Mouse (Mus musculus): ENCODE results near the gene Rasgrp1.

Gene Rasgrp1

DNA sequence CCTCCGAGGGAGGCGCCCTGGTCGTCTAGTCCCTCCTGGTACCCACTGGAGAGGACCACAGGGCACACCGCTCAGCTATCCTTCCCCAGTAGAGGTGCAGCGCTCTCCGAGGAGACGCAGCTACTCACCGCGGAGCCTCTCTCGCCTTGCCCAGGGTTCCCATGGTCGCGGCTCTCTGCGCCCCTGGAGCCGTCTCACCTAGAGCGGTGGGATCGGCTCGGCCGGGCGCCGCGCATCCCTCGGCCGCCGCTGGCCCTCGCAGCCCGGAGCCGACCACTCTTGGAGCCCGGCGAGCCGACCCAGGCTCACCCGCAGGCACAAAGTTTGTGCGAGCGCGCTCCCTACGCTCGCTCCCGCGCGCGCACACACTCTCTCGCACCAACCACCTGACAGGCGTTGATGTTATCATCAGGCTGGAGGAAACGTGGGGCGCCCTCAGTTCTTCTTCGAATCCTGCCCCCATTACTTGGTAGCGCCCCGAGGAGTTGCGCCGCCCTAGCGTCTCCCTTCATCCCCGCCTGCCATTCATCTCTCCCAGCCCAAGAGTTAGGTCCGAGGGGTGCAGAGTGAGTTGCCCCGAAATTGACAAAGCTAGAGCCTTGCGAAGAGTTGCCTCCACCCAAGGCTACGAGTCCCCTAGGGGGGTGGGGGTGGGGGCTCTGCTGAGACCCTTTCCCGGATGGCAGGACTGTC, at the start of gene Rasgrp1:
Rasgrp1 (minus strand) TSS at position 455 of the 693 bp plus-strand sequence.
- DNase-seq: no peak

DNA sequence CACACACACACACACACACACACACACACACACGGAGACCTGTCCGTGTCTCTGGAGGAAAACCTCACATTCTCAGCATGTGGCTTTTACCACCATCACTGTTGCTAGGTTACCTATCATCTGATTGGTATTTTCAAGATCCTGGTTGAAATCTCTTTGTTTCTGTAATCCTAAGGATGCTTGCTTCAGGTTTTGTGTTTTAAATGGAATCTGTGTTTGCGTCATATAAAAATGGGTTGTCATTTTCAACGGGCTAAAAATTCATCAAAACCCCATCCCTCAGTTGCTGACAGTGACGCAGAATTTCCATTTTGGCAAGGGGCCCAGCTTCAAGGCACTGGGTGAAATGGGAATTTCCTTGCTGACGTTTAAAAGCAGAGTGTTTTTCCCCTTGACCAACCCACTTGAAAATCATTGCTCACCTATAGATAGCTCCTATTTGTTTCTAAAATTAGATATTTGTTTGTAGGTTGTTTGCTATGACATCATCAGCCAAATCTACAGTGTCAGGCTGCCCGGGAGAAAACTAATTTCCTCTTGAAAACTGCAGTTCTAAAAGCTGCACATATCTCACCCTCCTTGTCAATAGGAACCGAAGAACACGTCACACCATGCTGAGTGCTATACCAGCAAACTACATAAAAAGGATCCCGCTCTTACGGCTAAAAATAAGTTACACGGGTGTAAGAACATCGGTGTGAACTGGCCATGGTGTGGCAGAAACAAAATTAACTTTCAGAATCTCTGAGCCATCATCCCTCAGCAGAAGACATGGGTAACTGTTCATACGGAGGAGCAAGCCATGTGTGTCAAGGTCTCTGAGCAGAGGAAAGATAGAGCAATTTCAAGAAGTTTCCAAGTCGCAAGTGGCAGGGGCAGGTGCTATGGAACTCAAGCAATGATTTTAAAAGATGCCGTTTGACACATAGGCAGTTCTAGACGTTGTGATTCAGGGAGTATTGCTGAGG, 47.4 kb upstream of the Rasgrp1 start:
- no peak for DNase-seq

DNA sequence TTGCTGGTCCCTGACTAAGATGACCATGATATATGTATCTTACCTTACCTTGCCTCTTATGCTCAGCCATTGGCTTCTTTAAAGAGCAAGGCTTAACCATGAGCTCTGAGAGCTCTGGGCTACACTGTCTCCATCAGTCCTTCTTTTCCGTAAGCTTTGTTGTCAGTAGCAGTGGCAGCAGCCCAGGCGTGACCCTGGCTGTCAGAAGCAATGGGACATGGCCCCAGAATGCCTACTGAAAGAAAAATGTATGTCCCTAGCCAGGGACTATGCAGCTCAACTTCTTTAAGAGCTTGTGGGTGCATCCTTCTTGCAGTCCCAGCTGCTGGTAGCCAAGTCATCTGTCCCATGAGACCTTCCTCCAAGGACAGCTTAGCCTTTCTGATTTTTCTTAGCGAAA, 46.7 kb upstream of the Rasgrp1 start:
- no peak for DNase-seq

DNA sequence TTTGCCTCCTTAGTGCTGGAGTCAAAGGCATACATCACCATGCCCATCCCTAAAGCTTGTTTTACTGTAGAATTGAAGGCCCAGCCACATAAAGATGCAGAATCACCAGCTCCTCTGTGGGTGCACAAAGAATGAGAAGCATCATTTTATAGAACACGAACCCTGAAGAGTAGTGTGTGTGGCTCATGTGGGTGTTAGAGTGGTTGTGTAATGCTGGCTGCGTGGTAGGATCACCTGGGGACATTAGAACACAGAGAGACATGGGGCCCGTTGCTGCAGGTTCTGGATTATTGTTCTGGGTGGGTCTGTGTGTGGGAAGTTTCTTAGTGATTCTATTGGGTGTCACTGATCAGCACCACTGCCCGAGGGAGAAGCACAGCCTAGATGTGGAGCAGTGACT, 45.3 kb upstream of the Rasgrp1 start:
- DNase-seq: no peak

DNA sequence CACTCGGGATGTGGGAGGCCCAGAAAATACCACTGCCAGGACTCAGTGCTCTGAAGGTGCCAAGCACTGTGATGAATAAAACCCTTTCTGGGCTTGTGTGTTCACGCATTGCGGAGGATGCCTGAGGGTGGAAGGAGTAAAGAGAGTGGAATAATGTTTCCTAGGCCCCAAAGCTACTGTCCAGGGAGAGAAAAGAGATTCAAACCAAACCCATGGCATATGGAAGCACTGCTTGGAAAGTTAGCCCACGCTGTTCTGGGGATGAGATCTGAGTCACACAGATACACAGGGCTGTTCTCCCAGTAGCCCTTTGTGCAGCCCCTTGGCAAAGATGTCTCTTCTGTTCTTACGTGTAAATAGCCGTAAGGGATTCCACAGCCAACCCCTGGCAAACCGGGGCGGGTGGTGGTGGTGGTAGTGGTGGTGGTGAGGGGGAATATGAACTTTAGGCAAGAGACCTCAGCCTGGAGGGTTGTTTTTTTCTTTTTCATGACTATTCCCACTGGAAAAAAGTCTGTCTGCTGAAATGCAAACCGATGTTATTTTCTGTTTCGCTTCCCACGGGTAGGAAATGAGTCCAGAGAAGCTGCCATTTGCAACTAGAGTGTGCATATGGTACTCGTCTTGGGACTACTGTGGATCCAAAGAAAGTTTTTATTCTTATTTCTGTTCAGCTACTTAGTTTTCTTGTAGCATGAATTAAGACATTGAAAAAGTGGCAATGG, 44.3 kb upstream of the Rasgrp1 start:
- DNase-seq: no peak

DNA sequence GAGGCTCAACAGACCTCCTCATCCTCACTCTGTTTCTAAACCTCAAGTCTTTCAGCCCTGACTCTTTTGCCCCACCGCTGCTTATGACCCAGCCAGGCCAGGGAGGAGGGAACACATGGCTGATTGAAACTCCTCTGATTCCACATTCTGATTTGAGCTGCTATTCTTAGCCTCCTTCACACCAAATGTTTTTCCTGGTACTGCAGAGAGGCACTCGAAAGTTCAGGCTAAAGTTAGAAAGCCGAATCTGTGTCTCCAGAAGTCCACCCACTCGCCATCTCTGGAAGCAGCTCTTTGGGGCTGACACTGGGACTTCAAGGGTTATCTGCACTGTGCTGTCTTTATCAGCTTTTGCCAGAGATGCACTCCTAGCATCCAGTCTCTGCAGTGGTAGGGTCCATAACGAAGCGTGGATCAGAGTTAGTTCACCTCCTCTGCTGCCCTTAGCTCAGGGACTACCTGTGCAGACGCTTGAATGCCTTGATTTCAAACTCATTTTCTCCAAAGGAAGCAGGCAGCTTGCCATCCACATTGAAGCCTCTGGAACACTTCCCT, 43.3 kb upstream of the Rasgrp1 start:
- no peak for DNase-seq

DNA sequence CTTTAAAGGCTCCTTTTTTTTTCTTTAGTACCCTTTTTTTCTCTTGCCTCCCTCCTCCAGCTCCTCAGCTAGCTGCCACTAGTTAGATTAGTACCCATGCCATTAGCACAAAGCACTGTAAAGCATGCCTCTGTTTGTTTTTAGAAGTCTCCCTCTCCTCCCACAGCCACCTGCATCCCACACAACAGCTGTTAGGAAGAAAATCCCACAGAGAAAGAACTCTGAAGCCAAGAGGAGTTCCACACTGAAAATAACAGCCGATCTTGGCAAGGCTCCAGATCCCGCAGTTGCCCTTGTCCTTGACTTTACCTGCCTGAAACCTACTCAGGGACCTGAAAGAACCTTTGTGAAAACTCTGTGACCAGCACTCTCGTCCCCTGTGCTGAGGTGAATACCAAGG, 38.5 kb upstream of the Rasgrp1 start:
- DNase-seq: no peak

DNA sequence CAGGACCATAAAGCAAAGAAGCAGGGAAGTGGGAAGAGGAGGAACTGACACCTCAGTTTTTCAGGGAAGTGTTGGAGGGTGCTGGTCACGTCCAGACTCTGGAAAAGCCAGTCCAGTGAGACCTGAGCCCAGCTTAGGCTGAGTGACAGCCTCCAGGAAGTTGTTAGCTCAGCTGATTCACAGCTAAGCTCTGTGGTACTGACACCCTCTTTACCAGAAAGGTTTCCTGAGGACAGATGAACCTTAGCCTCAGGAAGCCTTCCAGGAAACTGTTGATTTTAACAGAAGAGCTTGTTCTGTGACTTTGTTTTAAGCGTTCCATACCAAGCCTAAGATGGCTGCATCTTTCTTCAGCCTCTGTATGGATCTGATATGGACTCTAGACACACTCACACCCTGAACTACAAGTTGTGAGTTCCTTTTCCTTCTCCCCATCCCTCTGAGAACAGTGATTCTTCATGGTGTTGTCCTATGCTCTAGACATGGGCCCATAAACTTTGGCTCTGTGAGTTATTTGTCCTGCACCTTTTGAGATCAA, 31.6 kb upstream of the Rasgrp1 start:
- no peak for DNase-seq

DNA sequence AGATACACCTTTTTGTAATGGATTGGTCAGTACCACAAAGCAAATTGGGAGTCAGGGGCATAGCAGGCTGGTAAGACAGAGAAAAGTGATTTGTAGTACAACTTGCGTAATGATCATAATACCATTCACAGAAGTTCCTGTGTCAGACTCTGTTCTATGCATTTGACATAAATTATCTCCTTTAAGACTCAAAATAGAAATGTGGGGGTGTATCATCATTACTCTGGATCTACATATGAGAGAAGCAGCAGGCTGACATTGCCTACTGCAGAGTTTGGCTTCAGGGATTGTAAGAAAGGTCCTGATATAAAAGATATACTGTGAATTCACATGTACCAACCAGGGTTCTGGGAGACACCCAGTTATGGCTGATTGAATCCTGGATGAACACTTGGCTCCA, 28.9 kb upstream of the Rasgrp1 start:
- DNase-seq: no peak

DNA sequence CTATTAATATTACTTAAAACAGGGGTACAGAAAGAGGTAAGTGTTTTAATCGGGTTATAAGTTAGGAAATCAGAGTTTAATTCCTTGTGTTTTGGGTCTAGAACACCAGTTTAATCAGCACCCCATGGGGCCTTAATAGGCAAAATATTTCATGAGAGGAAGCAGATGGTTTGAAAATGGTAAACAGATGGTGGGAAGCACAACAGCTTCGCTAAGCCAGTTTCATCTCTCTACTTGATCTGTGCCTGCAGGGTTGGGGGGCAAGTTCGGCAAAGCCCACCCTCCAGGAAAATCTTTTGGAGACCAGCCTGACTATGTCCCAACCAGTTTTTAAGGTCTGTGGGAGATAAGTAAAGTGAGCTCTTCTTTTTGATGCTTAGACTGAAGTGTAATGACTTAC, 23.7 kb upstream of the Rasgrp1 start:
- no peak for DNase-seq

DNA sequence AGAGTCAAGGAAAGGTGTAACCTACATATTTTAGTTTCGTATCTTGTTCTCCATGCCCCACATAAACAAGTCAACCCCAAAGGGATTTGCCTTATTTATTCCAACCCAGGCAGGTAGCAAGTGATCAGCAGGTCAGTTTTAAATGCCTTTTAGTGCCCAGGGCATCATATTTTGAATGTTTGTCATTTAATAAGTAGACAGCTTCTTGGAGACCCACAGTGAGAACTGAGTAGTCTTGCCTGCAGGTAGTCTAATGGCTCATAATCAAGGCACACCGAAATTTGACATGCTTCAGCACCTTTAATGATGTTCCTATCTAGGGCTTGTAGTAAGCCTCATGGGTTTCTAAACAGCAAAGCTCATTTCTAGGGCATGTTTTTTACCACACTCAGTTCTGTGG, 21.3 kb upstream of the Rasgrp1 start:
- DNase-seq: no peak

DNA sequence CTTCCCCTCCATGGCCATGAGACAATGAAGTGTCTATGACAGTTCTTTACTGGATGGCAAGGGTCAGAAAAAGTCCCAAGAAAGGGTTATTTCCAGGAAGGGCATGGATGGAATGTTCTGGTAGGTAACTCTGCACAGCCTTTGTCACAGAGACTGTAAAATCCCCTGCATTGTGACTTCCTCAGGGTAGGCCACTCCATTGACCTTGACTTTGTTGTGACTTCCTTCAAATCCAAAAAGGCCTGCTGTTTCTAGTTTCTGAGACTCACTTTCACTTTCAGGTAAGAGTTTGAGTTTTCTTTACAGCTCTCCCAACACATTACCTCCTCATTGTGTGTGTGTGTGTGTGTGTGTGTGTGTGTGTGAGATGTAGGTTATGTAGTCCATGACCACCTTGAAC, 15.1 kb upstream of the Rasgrp1 start:
- no peak for DNase-seq

DNA sequence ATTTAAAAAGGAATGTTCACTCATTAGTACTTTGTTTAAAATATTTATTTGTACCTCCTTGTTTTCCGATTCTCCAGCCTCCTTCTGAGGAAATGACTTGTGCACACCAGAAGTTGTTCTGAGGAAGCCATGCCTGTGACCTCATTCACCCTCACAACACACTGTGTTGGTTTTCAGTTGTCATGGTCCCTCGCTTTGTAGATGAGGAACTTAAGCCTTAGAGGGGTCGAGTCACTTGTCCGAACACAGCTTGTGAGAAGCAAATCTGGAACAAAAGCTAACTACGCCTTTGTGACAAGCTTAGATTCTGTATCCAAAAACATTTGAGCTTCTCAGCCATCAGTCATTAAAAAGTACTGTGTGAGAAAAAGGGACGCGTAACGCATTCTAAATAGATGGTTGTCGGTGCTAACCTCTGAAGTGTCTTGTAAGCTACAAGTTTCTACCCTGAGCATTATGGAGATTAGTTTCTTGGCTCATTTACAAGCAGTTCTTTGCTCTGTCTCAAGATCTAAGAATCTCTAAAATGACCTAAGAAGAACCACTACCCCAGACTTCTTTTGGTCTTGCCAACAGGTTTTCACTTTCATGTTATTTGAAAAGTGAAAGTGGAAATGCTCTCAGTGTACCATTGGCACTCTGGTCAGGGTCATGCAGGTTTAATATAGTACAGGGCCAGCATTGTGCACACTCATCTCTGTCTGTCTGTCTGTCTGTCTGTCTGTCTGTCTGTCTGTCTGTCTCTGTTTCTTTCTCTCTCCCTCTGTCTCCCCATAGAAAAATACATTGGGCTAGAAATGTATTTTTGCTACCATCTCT, 9.7 kb upstream of the Rasgrp1 start:
- no peak for DNase-seq

DNA sequence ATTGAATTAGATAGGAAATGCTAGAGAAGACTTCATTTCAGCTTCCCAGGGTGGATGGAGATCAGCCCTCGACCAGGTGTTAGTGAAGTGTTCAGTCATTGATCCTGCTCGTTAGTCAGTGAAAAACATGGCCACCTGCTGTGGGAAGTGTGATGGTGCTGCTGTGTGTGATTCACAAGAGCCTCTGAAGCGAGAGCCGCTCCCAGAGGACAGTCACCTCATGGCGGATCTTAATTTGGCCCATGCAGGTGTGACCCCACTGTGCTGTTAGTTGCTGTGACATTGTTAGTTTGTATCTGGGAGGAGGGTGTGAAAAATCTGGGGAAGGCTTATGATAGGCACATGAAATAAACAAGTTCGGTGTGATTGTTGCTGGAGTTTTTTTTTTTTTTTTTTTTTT, 7.3 kb upstream of the Rasgrp1 start:
- no peak for DNase-seq

DNA sequence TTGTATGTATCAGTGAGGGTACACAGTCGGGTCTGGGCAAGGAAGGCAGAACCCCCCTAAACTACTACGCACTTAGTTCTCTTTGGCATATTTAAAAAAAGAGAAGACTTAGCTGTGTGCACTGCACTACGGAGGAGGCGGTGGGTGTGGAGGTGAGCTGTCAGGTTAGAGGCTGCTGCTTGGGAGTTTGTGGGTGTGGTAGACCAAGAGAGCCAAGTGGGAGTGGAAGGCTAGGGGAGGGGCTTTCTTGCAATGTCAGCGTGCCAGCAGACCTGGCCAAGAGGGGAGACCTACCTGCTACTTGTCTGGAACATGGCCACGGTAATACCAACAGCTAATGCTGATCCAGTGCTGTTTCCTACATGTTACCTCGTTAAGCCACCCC, 431 bp upstream of the Rasgrp1 start:
- DNase-seq: no peak

DNA sequence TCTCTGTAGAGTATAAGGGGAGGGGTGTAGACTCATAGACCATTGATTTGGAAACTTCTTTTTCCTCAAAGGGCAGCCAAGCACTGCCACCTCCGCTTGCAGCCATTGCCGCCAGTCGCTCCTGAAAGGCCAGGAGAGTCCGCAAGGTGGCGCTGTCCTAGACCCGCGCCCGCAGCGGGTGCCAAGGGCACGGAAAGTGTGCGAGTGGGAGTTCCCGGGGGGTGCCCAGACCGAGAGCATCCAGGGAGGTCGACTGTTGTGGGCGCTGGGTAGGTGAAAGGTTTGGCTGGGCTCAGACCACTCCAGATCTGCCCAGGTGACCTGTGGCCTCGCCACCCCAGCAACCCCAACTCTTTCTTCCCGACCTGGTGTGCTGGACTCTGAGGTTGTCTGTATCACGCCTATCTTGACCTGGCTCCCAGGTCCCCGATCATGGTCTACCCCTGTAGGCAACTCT, 683 bp downstream of the Rasgrp1 start:
- DNase-seq: no peak

DNA sequence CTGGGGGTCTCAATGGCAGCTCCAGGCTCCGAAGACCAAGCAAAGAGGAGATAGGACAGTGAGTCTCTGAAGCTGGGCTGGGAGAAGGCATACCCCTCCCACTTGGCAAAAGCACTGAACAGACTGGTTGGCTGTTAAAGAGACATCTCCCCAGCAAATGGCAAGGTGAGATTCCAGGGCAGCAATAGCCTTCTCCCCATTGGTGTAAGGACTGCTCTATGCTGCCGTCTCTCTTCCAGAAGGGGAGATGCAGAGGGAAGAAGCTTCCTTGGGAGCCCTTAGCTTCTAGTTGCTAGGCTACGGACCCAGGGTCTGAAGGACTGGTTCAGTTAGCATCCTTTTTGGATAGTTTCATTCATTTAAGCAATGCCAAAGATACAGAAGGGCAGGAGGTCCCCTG, 4.3 kb downstream of the Rasgrp1 start:
- no peak for DNase-seq

DNA sequence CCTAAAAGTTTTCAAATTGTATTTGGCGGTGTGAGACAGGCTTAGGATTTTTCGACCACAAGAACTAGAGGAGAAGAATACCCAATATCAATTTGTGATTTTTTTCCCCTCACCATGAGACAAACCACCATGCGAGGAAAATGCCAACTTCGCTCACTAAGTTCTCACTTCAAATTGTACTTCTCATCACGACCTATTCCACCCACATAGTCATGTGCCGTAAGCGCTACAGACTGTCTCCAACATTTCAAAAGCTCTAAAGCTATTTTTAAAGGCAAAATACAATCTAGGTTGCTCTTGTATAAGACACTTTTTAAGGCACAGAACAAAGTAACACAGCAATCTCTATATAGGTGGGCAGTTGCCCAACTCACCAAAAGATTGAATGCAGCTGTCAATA, 4.9 kb downstream of the Rasgrp1 start:
- no peak for DNase-seq

DNA sequence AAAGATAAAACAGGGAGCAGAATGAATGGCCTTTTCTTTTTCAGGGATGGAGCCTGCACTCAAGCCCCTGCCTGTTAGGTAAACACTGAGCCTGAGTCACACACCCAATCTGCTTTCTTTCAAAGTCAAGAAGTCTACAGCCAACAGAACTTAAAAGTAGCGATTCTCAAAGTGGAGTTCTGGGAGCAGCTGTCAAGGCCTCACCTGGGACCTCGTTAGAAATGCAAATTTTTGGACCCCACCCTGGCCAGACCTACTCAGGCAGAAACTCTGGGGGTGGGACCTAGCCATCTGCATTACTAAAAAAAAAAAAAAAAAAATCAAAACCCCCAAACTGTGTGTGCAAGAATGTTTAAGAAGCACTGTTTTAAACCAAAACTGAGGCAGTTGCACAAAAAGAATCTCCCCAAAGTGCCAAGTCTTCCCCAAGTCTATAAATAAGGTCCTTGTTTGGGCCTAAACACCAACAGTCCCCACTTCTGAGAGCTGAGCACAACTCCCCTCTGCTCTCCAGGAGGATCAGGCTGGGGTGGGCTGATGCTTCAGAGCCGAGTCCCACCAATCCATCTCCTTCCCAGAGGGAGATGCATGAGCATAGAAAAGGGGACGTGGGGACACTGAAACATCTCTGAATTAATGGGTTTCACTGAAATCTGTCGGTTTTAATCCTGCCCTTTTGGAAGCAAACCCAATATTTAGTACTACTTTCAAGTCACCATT, 5.7 kb downstream of the Rasgrp1 start:
- DNase-seq: no peak

DNA sequence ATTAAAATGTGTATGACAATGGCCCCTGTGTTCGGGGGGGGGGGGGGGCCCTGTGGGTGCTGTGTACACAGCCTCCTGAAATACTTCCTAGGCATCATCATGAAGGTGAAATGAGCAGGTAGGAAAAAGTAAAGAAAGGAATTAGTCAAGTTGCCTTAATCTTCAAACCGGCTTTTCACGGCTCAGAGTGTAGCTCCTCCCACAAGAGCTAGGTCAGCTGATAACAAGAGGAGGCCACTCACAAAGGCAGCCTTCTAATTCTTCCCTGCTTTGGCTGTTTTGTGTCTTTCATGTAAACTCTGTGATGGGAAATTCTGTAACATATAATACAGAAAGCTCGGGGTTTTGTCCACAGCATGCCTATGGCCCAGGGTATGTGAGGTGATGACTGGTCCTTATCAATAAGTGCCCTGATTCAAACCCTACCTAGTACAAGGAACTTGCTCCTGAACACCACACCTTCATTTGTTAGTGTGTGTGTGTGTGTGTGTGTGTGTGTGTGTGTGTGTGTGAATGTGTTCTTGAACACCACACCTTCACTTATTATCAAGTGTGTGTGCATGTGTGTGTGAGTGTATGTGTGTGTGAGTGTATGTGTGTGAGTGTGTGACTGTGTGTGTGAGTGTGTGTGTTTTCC, 7.1 kb downstream of the Rasgrp1 start:
- no peak for DNase-seq

DNA sequence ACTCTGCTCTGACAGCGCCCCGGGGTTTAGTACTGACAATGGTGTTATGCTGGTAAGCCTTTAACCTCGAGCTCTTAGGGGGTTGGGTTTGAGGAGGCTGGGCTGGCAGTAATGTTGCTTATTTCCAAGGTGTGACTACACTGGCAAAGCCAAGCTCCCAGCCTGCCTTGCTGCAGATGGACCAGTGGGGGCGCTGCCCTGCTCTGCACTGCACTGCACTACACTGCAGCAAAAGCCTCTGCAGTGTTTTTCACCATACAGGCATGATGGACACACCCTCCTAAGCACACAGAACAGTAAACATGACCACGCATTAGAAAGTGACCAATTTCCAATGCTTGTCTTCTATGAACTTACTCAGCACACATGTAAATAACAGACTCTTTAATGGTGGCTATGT, 11.2 kb downstream of the Rasgrp1 start:
- DNase-seq: no peak

Measured in cerebellum, adult 11 months (tissue).